Comparison of ENCODE assay signal across 8 mouse cellular contexts in the genomic region with DNA sequence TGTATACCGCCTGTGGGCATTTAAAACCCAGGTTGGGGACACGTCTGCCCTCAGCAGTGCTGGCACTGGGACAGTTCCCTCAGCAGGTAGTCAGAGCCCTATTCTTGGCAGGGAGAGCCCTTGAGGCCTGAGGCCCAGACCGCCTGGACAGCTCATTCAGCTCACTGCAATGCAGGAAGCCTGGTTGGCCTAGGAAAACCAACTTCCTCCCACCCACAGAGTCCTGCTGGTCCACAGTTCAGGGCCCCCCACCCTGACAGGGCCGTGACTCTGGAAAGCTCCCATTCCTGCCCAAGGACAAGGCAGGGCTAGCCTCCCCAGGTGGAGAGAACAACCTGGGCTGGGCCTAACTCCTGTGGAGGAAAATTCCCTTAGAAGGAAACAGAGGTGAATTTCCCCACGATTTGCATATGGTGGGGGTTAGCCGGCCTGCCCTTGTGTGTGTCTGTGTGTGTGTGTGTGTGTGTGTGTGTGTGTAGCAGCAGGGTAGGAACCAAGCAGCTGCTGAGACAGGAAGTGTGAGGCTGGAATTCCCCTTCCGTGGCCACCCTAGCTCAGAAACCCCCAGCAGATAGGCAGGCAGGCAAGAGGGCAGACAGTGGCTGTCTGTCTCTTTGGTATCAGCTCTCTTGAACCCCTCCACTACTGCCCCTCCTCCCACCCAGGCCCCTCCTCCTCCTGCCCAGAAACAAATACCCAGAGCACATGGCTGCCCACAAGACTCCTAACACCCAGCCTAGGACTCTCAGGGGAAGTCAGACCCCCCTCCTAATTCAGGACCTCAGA. TPM values are rescaled to one million over a fixed set of nuclear protein-coding genes. Genes with fewer than 3 reads are reported as not detected.
DNase-seq lines count a peak whose midpoint lies in the region; ATAC-seq and TF ChIP-seq lines count a peak whose summit lies in the region.

No protein-coding gene starts in this region.

- ATAC-seq in midbrain, postnatal 0 days (ENCODE audit: low FRiP score), result no peak

- peaks cover 4% of the 10 kb centered on the region; the same call in 1 of the 2 replicates for H3K27me3 ChIP-seq in midbrain, postnatal 0 days (ENCODE audit: insufficient read depth, low read length)

- no peaks in the 10 kb centered on the region for H3K9me3 ChIP-seq in ES-E14 (ENCODE audit: control insufficient read depth, insufficient read depth, low read depth, low read length)
- H3K9me3 ChIP-seq in midbrain, postnatal 0 days (ENCODE audit: low read length), result no peaks in the 10 kb centered on the region

- DNase-seq in A20 (ENCODE audit: low read depth, low spot score), result peak; percentile 96
- no peak for DNase-seq in ES-E14 (ENCODE audit: low read depth, low spot score)
- peak; percentile 95 for DNase-seq in induced T-regulatory cell, adult 2 months (ENCODE audit: low read depth)
- DNase-seq in lung, postnatal 10 days, result peak; percentile 51
- DNase-seq in thymus, postnatal 14 days, result peak; percentile 78
- DNase-seq in midbrain, postnatal 0 days (ENCODE audit: low spot score), result no peak
- DNase-seq in embryo, embryonic 9.5 days (ENCODE audit: extremely low spot score), result no peak
- DNase-seq in cerebellum, adult 11-12 months, result no peak

- H3K4me1 ChIP-seq in ES-E14 (ENCODE audit: control insufficient read depth in 2 of 2, insufficient read depth in 2 of 2, low read length in 2 of 2, poor library complexity in 1 of 2), result peaks cover 15 to 32% of the 10 kb centered on the region in 2 experiments; a peak in 3 of 4 replicates
- H3K4me1 ChIP-seq in midbrain, postnatal 0 days (ENCODE audit: insufficient read depth, low read length), result peaks cover 9% of the 10 kb centered on the region; the same call in 1 of the 2 replicates

- WGBS in midbrain, postnatal 0 days, result 49% methylated on average over 7 of the region's 7 CpGs

- no peak overlapping the region for H3K4me2 ChIP-seq in midbrain, postnatal 0 days (ENCODE audit: low read depth, low read length, poor library complexity, severe bottlenecking)

- peaks cover 20% of the 10 kb centered on the region for H3K36me3 ChIP-seq in ES-E14 (ENCODE audit: control insufficient read depth, insufficient read depth, low read length, poor library complexity, severe bottlenecking)
- no peaks in the 10 kb centered on the region for H3K36me3 ChIP-seq in midbrain, postnatal 0 days (ENCODE audit: insufficient read depth, low read length)

- peak overlapping the region; percentile 2 to 20; a peak in 3 of 4 replicates for H3K4me3 ChIP-seq in ES-E14 (ENCODE audit: insufficient read depth in 1 of 2, low read depth in 1 of 2, low read length in 2 of 2, poor library complexity in 1 of 2, severe bottlenecking in 1 of 2)
- no peak overlapping the region for H3K4me3 ChIP-seq in midbrain, postnatal 0 days (ENCODE audit: low read depth, low read length)

- TF ChIP-seq CTCF in midbrain, postnatal 0 days (IDR thresholded peaks at IDR 0.05), result no peak

- in situ Hi-C loops in ES-E14 (cut with MboI; ENCODE audit: low sequenced_read_pairs in 2 of 2, unreplicated experiment in 2 of 2), result no loop called here

- H3K27ac ChIP-seq in ES-E14 (ENCODE audit: insufficient read depth, low read depth, low read length, poor library complexity, severe bottlenecking), result peak overlapping the region; percentile 72
- no peak overlapping the region for H3K27ac ChIP-seq in midbrain, postnatal 0 days (ENCODE audit: low read depth, low read length)

- peak overlapping the region; percentile 31; the same call in 1 of the 2 replicates for H3K9ac ChIP-seq in ES-E14 (ENCODE audit: insufficient read depth, low read depth, low read length, poor library complexity, severe bottlenecking)
- H3K9ac ChIP-seq in midbrain, postnatal 0 days (replicated peaks; ENCODE audit: low read length, poor library complexity, severe bottlenecking), result no peak overlapping the region

TF ChIP-seq in ES-E14, 5 proteins besides CTCF, POLR2A, EP300 and RAD21:
- TF ChIP-seq HCFC1 (IDR thresholded peaks at IDR 0.05; ENCODE audit: borderline replicate concordance, insufficient read depth, low read length) (no peak), MAFK (IDR thresholded peaks at IDR 0.05; ENCODE audit: insufficient read depth, low read depth, low read length) (no peak), ZC3H11A (IDR thresholded peaks at IDR 0.05; ENCODE audit: borderline replicate concordance, low read depth, low read length) (no peak), CHD2 (IDR thresholded peaks at IDR 0.05; ENCODE audit: low read depth, low read length) (no peak), ZNF384 (IDR thresholded peaks at IDR 0.05; ENCODE audit: low read depth, low read length) (no peak)

RNA-seq across cellular contexts. Expression of a gene that starts 3.0 kb away (rescaled TPM):
- total RNA-seq in ES-E14 (2012; rRNA removed), result 4.9 and 10.4 TPM in 2 replicates
- total RNA-seq in midbrain, postnatal 0 days (2014; rRNA removed), result 0.88 and 2.5 TPM in 2 replicates
- polyA plus RNA-seq in midbrain, postnatal 0 days (2015; fragmentation: Nextera tagmentation; extraction: Ambion mirVana), result 0.12 and 0.20 TPM in 2 replicates

RNA-seq across cellular contexts. Expression of a gene that starts 39.7 kb away (rescaled TPM):
- 20.6 and 25.0 TPM in 2 replicates for total RNA-seq in ES-E14 (2012; rRNA removed)
- total RNA-seq in midbrain, postnatal 0 days (2014; rRNA removed), result 82.6 and 95.2 TPM in 2 replicates
- 139 and 170 TPM in 2 replicates for polyA plus RNA-seq in midbrain, postnatal 0 days (2015; fragmentation: Nextera tagmentation; extraction: Ambion mirVana)

RNA-seq across cellular contexts. Expression of a gene that starts 58.1 kb away (rescaled TPM):
- total RNA-seq in ES-E14 (2012; rRNA removed), result 19.8 and 25.1 TPM in 2 replicates
- total RNA-seq in midbrain, postnatal 0 days (2014; rRNA removed), result 33.5 and 35.1 TPM in 2 replicates
- 16.0 and 17.1 TPM in 2 replicates for polyA plus RNA-seq in midbrain, postnatal 0 days (2015; fragmentation: Nextera tagmentation; extraction: Ambion mirVana)

RNA-seq across cellular contexts. Expression of a gene that starts 59.1 kb away (rescaled TPM):
- 0.16 TPM in 1 of 2 replicates, not detected in the other for total RNA-seq in ES-E14 (2012; rRNA removed)
- total RNA-seq in midbrain, postnatal 0 days (2014; rRNA removed), result 0.47 and 3.1 TPM in 2 replicates
- polyA plus RNA-seq in midbrain, postnatal 0 days (2015; fragmentation: Nextera tagmentation; extraction: Ambion mirVana), result 1.3 TPM in 2 replicates

Comparison
In these comparisons a context has a peak if more than half of its experiments do, and no peak if none do; other contexts are left out.
1. DNase-seq: peak in A20 (single experiment), induced T-regulatory cell, adult 2 months (single experiment), lung, postnatal 10 days (single experiment) and thymus, postnatal 14 days (single experiment); none in ES-E14 (single experiment), midbrain, postnatal 0 days (single experiment), embryo, embryonic 9.5 days (single experiment) and cerebellum, adult 11-12 months (single experiment).